Mouse (Mus musculus): ENCODE data around the gene Cd300a. TPM values are rescaled to one million over a fixed set of nuclear protein-coding genes. Genes with fewer than 3 reads are reported as not detected.

The Cd300a gene
- polyA plus RNA-seq, 2 experiments: 2.1 to 3.7 TPM

DNA sequence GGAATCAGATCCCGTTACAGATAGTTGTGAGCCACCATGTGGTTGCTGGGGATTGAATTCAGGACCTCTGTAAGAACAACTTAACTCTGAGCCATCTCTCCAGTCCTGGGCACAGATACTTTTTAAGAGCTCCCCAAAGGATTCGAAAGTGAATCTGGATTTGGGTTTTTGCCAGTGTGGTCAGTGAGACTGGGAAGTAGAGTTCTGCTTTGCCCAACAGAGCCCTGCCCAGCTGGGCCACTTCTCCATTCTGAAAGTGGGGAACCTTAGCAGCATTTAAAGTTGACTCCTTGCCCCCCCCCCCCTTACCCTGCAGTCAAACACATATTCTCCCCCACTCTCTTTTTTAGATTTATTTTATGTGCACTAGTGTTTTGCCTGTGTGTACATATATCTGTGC is 10.2 kb upstream of the Cd300a start:
- WGBS (ENCODE audit: insufficient replicate concordance): 43% methylated on average over 2 of the region's 2 CpGs
- no peak overlapping the region for H3K4me2 ChIP-seq (ENCODE audit: low read depth)
- TF ChIP-seq CTCF (IDR thresholded peaks at IDR 0.05; ENCODE audit: low read depth): no peak
- no peak for TF ChIP-seq EP300 (IDR thresholded peaks at IDR 0.05; ENCODE audit: low read depth)
- H3K27me3 ChIP-seq (ENCODE audit: control insufficient read depth, insufficient read depth, low read length): no peaks in the 10 kb centered on the region
- no peaks in the 10 kb centered on the region for H3K36me3 ChIP-seq (replicated peaks; ENCODE audit: control insufficient read depth, insufficient read depth, low read depth)
- no peak overlapping the region for H3K9ac ChIP-seq (replicated peaks)
- H3K4me1 ChIP-seq (replicated peaks; ENCODE audit: control insufficient read depth in 2 of 2, insufficient read depth in 2 of 2, low read length in 1 of 2): peaks cover 0 to 10% of the 10 kb centered on the region in 2 experiments; a peak in 2 of 4 replicates
- no peak overlapping the region for H3K27ac ChIP-seq
- H3K4me3 ChIP-seq (ENCODE audit: insufficient read depth in 1 of 2, low read depth in 2 of 2, low read length in 2 of 2): no peak overlapping the region
- ATAC-seq (ENCODE audit: insufficient read depth) (no peak), DNase-seq (ENCODE audit: low read depth in 3 of 3, low spot score in 3 of 3) (no peak)
- no peaks in the 10 kb centered on the region for H3K9me3 ChIP-seq (ENCODE audit: control insufficient read depth, low read length)

DNA sequence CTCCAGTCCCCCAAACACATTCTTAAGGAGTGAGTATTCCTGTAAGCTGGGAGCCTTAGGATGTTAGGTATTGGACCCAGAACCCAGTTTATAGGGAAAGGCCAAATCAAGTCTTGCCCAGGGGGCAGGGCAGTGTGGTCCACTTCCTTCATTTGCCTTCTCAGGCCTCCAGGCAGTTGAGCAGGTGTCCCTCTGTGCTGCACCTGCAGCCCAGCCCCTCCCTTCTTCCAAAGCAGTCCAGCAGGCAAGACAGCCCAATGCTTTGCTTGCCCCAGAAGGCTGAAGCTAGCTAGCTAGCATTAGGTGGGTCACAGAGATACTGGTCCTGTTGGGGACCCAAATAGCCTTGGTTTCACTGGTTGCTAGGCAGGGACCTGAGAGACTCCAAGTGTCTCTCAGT is 9.7 kb upstream of the Cd300a start:
- H3K4me1 ChIP-seq (replicated peaks; ENCODE audit: control insufficient read depth in 2 of 2, insufficient read depth in 2 of 2, low read length in 1 of 2): peaks cover 0 to 10% of the 10 kb centered on the region in 2 experiments; a peak in 2 of 4 replicates
- DNase-seq (ENCODE audit: low read depth in 3 of 3, low spot score in 3 of 3) (no peak), ATAC-seq (ENCODE audit: insufficient read depth) (no peak)
- no peaks in the 10 kb centered on the region for H3K36me3 ChIP-seq (replicated peaks; ENCODE audit: control insufficient read depth, insufficient read depth, low read depth)
- no peak overlapping the region for H3K27ac ChIP-seq
- H3K4me2 ChIP-seq (ENCODE audit: low read depth): no peak overlapping the region
- TF ChIP-seq CTCF (IDR thresholded peaks at IDR 0.05; ENCODE audit: low read depth) (no peak), EP300 (IDR thresholded peaks at IDR 0.05; ENCODE audit: low read depth) (no peak)
- H3K27me3 ChIP-seq (ENCODE audit: control insufficient read depth, insufficient read depth, low read length): no peaks in the 10 kb centered on the region
- no peaks in the 10 kb centered on the region for H3K9me3 ChIP-seq (ENCODE audit: control insufficient read depth, low read length)
- no peak overlapping the region for H3K4me3 ChIP-seq (ENCODE audit: insufficient read depth in 1 of 2, low read depth in 2 of 2, low read length in 2 of 2)
- no peak overlapping the region for H3K9ac ChIP-seq (replicated peaks)

DNA sequence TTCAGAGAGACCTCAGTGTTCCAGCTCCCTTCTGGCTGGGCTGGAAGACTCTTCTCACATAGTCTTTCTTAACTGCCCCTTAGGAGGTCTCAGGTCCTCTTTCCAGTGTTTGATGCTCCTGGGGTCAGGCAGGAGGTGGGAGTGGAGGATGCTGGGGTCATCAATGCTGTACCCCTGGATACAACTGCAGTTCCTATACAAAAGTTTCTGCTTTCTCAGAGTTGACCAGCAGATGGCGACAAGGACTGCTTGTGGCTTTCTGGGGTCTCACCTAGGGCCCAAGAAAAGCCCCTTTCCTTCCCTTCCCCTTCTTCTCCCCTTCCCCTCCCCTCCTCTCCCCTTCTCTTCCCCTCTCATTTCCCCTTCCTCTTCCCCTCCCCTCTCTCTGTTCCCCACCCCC is 9.3 kb upstream of the Cd300a start:
- Histone ChIP-seq H3K27ac (no peak overlapping the region), H3K4me3 (ENCODE audit: insufficient read depth in 1 of 2, low read depth in 2 of 2, low read length in 2 of 2) (no peak overlapping the region), H3K4me1 (replicated peaks; ENCODE audit: control insufficient read depth in 2 of 2, insufficient read depth in 2 of 2, low read length in 1 of 2) (peaks cover 0 to 12% of the 10 kb centered on the region in 2 experiments; a peak in 2 of 4 replicates), H3K36me3 (replicated peaks; ENCODE audit: control insufficient read depth, insufficient read depth, low read depth) (no peaks in the 10 kb centered on the region), H3K9me3 (ENCODE audit: control insufficient read depth, low read length) (no peaks in the 10 kb centered on the region), H3K4me2 (ENCODE audit: low read depth) (no peak overlapping the region), H3K9ac (replicated peaks) (no peak overlapping the region), H3K27me3 (ENCODE audit: control insufficient read depth, insufficient read depth, low read length) (no peaks in the 10 kb centered on the region)
- ATAC-seq (ENCODE audit: insufficient read depth): no peak
- no peak for DNase-seq (ENCODE audit: low read depth in 3 of 3, low spot score in 3 of 3)
- TF ChIP-seq EP300 (IDR thresholded peaks at IDR 0.05; ENCODE audit: low read depth) (no peak), CTCF (IDR thresholded peaks at IDR 0.05; ENCODE audit: low read depth) (peak; percentile 64)
- WGBS (ENCODE audit: insufficient replicate concordance): 0% methylated on average over 1 of the region's 1 CpGs

DNA sequence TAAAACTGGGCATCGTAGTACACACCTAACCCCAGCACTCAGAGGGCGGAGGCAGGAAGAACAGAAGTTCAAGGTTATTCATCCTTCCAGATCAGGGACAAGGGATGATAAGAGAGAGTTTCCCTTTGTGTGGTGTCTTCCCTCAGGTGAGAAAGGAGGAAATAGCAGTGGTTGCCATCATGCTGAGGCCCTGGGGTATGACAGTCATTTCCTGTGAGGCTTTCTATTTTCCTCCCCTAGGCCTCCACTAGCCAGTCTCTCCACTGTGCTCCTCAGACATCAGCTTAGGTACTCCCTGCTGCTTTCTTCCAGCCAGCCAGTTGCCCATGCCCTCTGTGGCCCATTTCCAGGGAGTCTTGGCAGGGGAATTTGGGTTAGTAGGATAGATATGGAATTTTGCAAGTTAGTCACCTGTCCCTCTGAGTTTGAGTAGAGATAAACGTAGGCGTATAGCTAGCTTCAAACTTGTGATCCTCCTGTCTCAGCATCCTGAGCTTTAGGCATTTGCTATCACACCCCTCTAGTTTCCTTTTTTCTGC is 6.5 kb upstream of the Cd300a start:
- TF ChIP-seq CTCF (IDR thresholded peaks at IDR 0.05; ENCODE audit: low read depth): no peak
- no peak for TF ChIP-seq EP300 (IDR thresholded peaks at IDR 0.05; ENCODE audit: low read depth)
- Histone ChIP-seq H3K27me3 (ENCODE audit: control insufficient read depth, insufficient read depth, low read length) (no peaks in the 10 kb centered on the region), H3K27ac (no peak overlapping the region), H3K9ac (replicated peaks) (no peak overlapping the region), H3K36me3 (replicated peaks; ENCODE audit: control insufficient read depth, insufficient read depth, low read depth) (no peaks in the 10 kb centered on the region), H3K4me1 (replicated peaks; ENCODE audit: control insufficient read depth in 2 of 2, insufficient read depth in 2 of 2, low read length in 1 of 2) (peaks cover 0 to 10% of the 10 kb centered on the region in 2 experiments; a peak in 2 of 4 replicates), H3K9me3 (ENCODE audit: control insufficient read depth, low read length) (no peaks in the 10 kb centered on the region), H3K4me3 (ENCODE audit: insufficient read depth in 1 of 2, low read depth in 2 of 2, low read length in 2 of 2) (no peak overlapping the region), H3K4me2 (ENCODE audit: low read depth) (no peak overlapping the region)
- 73% methylated on average over 4 of the region's 4 CpGs for WGBS (ENCODE audit: insufficient replicate concordance)
- ATAC-seq (ENCODE audit: insufficient read depth) (no peak), DNase-seq (ENCODE audit: low read depth in 3 of 3, low spot score in 3 of 3) (no peak)

GRCm38 (mm10) chr11:114884380-114885100 is 5.3 kb upstream of the Cd300a start:
- Histone ChIP-seq H3K4me2 (ENCODE audit: low read depth) (no peak overlapping the region), H3K36me3 (replicated peaks; ENCODE audit: control insufficient read depth, insufficient read depth, low read depth) (no peaks in the 10 kb centered on the region), H3K4me1 (replicated peaks; ENCODE audit: control insufficient read depth in 2 of 2, insufficient read depth in 2 of 2, low read length in 1 of 2) (peaks cover 0 to 10% of the 10 kb centered on the region in 2 experiments; a peak in 2 of 4 replicates), H3K27me3 (ENCODE audit: control insufficient read depth, insufficient read depth, low read length) (no peaks in the 10 kb centered on the region), H3K4me3 (ENCODE audit: insufficient read depth in 1 of 2, low read depth in 2 of 2, low read length in 2 of 2) (no peak overlapping the region), H3K9ac (replicated peaks) (no peak overlapping the region), H3K27ac (no peak overlapping the region), H3K9me3 (ENCODE audit: control insufficient read depth, low read length) (no peaks in the 10 kb centered on the region)
- WGBS (ENCODE audit: insufficient replicate concordance): 43% methylated on average over 4 of the region's 4 CpGs
- TF ChIP-seq CTCF (IDR thresholded peaks at IDR 0.05; ENCODE audit: low read depth): no peak
- TF ChIP-seq EP300 (IDR thresholded peaks at IDR 0.05; ENCODE audit: low read depth): no peak
- no peak for DNase-seq (ENCODE audit: low read depth in 3 of 3, low spot score in 3 of 3)
- ATAC-seq (ENCODE audit: insufficient read depth): no peak

All from liver, embryonic 14.5 days (tissue).